ENCODE assay signal across 25 mouse cellular contexts in genomic region chr7:109026976-109027375, GRCm38 (mm10).
"Had no signal": no experiment of that assay in that cellular context is flagged by ENCODE, and none has a peak within 500 bp of the region (broad histone marks: within the 10 kb centered on the region; RNA-seq: fewer than 3 reads in every experiment).

No protein-coding gene starts in this region.

- H3K9ac ChIP-seq: heart, embryonic 12.5 days; hindbrain, embryonic 13.5 days; hindbrain, embryonic 15.5 days; kidney, embryonic 15.5 days; limb, embryonic 13.5 days; limb, embryonic 15.5 days; liver, embryonic 12.5 days; liver, embryonic 14.5 days had no signal

- H3K4me1 ChIP-seq: heart, embryonic 10.5 days; heart, embryonic 12.5 days; hindbrain, embryonic 13.5 days; hindbrain, embryonic 15.5 days; kidney, embryonic 15.5 days; limb, embryonic 13.5 days; limb, embryonic 15.5 days; liver, embryonic 12.5 days had no signal

- ATAC-seq: intestine, embryonic 16.5 days; liver, embryonic 12.5 days had no signal

- H3K36me3 ChIP-seq: heart, embryonic 10.5 days; heart, embryonic 12.5 days; kidney, embryonic 15.5 days; limb, embryonic 15.5 days; liver, embryonic 12.5 days had no signal

- H3K27me3 ChIP-seq: heart, embryonic 12.5 days; hindbrain, embryonic 13.5 days; hindbrain, embryonic 15.5 days; kidney, embryonic 15.5 days; limb, embryonic 13.5 days; limb, embryonic 15.5 days; liver, embryonic 12.5 days had no signal

- H3K9me3 ChIP-seq: heart, embryonic 10.5 days; heart, embryonic 12.5 days; hindbrain, embryonic 13.5 days; hindbrain, embryonic 15.5 days; kidney, embryonic 15.5 days; limb, embryonic 13.5 days; limb, embryonic 15.5 days; liver, embryonic 12.5 days had no signal

- H3K4me3 ChIP-seq: heart, embryonic 10.5 days; heart, embryonic 12.5 days; hindbrain, embryonic 13.5 days; hindbrain, embryonic 15.5 days; kidney, embryonic 15.5 days; limb, embryonic 13.5 days; limb, embryonic 15.5 days; liver, embryonic 12.5 days had no signal

- DNase-seq: gastrocnemius, postnatal 14 days; gastrocnemius, postnatal 36 days; heart, adult 18-20 months; heart, postnatal 10 days; heart, postnatal 36 days; kidney, adult 11 months; kidney, adult 2 months; kidney, adult 9 months; kidney, postnatal 14 days; kidney, postnatal 36 days; layer of hippocampus, adult 9-11 months; layer of hippocampus, postnatal 36 days; left cerebral cortex, postnatal 4 days had no signal

- H3K27ac ChIP-seq: heart, embryonic 10.5 days; hindbrain, embryonic 15.5 days; hindbrain, postnatal 0 days; kidney, embryonic 15.5 days; kidney, postnatal 0 days; limb, embryonic 13.5 days; limb, embryonic 15.5 days; liver, embryonic 12.5 days; liver, embryonic 14.5 days had no signal

- H3K4me2 ChIP-seq: heart, embryonic 12.5 days; hindbrain, embryonic 13.5 days; hindbrain, embryonic 15.5 days; kidney, embryonic 15.5 days; limb, embryonic 13.5 days; limb, embryonic 15.5 days; liver, embryonic 12.5 days had no signal
